Mouse (Mus musculus) T-cell, adult 2 months (primary cell): ENCODE measurements at regions not wholly inside any gene's neighbourhood (a gene's known extent, or its start where the extent isn't known, plus 50 kb on each side); places are given as distances from the start of the nearest gene placed in this dataset.

Experiments
- DNase-seq: peaks from one replicate; pipeline ENCODE4 v3.0.0; 2022; ENCODE audit warnings: low spot score

- no peak for DNase-seq
Measured at GRCm38 (mm10) chr9:84295891-84296290, 370.9 kb downstream of the Bckdhb start.

GRCm38 (mm10) chr9:84296456-84296855, 371.5 kb downstream of the Bckdhb start:
- DNase-seq: no peak

GRCm38 (mm10) chr9:84304398-84304797, 379.5 kb downstream of the Bckdhb start:
- no peak for DNase-seq

GRCm38 (mm10) chr9:84318811-84319210, 393.9 kb downstream of the Bckdhb start:
- no peak for DNase-seq

GRCm38 (mm10) chr9:84319338-84319737, 394.4 kb downstream of the Bckdhb start:
- no peak for DNase-seq

GRCm38 (mm10) chr9:84323145-84323544, 398.2 kb downstream of the Bckdhb start:
- DNase-seq: no peak

GRCm38 (mm10) chr9:84331083-84331602, 406.2 kb downstream of the Bckdhb start:
- no peak for DNase-seq

- peak; percentile 38 for DNase-seq
Measured at GRCm38 (mm10) chr9:84343435-84344095, 418.6 kb downstream of the Bckdhb start.

- DNase-seq: no peak
Measured at GRCm38 (mm10) chr9:84350223-84350622, 425.3 kb downstream of the Bckdhb start.

- DNase-seq: no peak
Measured at GRCm38 (mm10) chr9:84354409-84354808, 429.5 kb downstream of the Bckdhb start.

- no peak for DNase-seq
Measured at GRCm38 (mm10) chr9:84356167-84356566, 431.2 kb downstream of the Bckdhb start.

- no peak for DNase-seq
Measured at GRCm38 (mm10) chr9:84359879-84360278, 434.9 kb downstream of the Bckdhb start.

GRCm38 (mm10) chr9:84360484-84360883, 435.5 kb downstream of the Bckdhb start:
- no peak for DNase-seq

GRCm38 (mm10) chr9:84363478-84363877, 438.5 kb downstream of the Bckdhb start:
- no peak for DNase-seq

- DNase-seq: no peak
Measured at GRCm38 (mm10) chr9:84369200-84369599, 444.3 kb downstream of the Bckdhb start.

- no peak for DNase-seq
Measured at GRCm38 (mm10) chr9:84370260-84370659, 445.3 kb downstream of the Bckdhb start.

- DNase-seq: no peak
Measured at GRCm38 (mm10) chr9:84375746-84376145, 450.8 kb downstream of the Bckdhb start.

GRCm38 (mm10) chr9:84376621-84377020, 451.7 kb downstream of the Bckdhb start:
- DNase-seq: no peak

- DNase-seq: no peak
Measured at GRCm38 (mm10) chr9:84381942-84382341, 457.0 kb downstream of the Bckdhb start.

- DNase-seq: no peak
Measured at GRCm38 (mm10) chr9:84389831-84390230, 464.9 kb downstream of the Bckdhb start.

- DNase-seq: no peak
Measured at GRCm38 (mm10) chr9:84394536-84395314, 469.8 kb downstream of the Bckdhb start.

GRCm38 (mm10) chr9:84399481-84399880, 474.5 kb downstream of the Bckdhb start:
- no peak for DNase-seq
